Mouse (Mus musculus) liver, postnatal 0 days (tissue): ENCODE measurements around the gene Rbm4b. TPM values are rescaled to one million over a fixed set of nuclear protein-coding genes. Genes with fewer than 3 reads are reported as not detected.

Source experiments
- ATAC-seq: fragments of 200-750 bp; cut with Nextera tagmentation; 2 replicates; pipeline ENCODE4 v1.8.0; 2017; ENCODE audit warnings: mild to moderate bottlenecking, moderate library complexity
- DNase-seq: peaks from one replicate; pipeline ENCODE4 v3.0.0-alpha.2; 2016
- H3K27ac ChIP-seq: fragments of 300-500 bp; sonication (generic); 2 replicates; pipeline ENCODE4 v1.5.1; 2014; ENCODE audit warnings: antibody characterized with exemption, moderate library complexity, mild to moderate bottlenecking, low read depth
- H3K27me3 ChIP-seq: fragments of 300-500 bp; sonication (generic); 2 replicates; pipeline ENCODE4 v1.6.1; 2014; ENCODE audit warnings: low read length, control low read depth, mixed read lengths; ENCODE audit not compliant: insufficient read depth
- H3K36me3 ChIP-seq: fragments of 300-500 bp; sonication (generic); replicated peaks from 2 replicates; pipeline ENCODE4 v1.6.1; 2014; ENCODE audit warnings: mild to moderate bottlenecking, control low read depth, low read length, moderate library complexity, mixed read lengths; ENCODE audit not compliant: insufficient read depth
- H3K4me1 ChIP-seq: fragments of 300-500 bp; sonication (generic); 2 replicates; pipeline ENCODE4 v1.6.1; 2014; ENCODE audit warnings: antibody characterized with exemption, mild to moderate bottlenecking, control low read depth; ENCODE audit not compliant: insufficient read depth
- H3K4me2 ChIP-seq: fragments of 300-500 bp; sonication (generic); 2 replicates; pipeline ENCODE4 v1.6.1; 2014; ENCODE audit warnings: low read depth, mild to moderate bottlenecking, low read length, moderate library complexity, mixed read lengths
- H3K4me3 ChIP-seq: fragments of 300-500 bp; sonication (generic); 2 replicates; pipeline ENCODE4 v1.5.1; 2014; ENCODE audit warnings: low read depth, low read length
- H3K9ac ChIP-seq: fragments of 300-500 bp; sonication (generic); replicated peaks from 2 replicates; pipeline ENCODE4 v1.6.1; 2014; ENCODE audit warnings: mild to moderate bottlenecking, moderate library complexity
- H3K9me3 ChIP-seq: fragments of 300-500 bp; sonication (generic); 2 replicates; pipeline ENCODE4 v1.6.1; 2016; ENCODE audit warnings: mild to moderate bottlenecking, control low read depth, low read length, mixed read lengths
- CTCF ChIP-seq: sonication (generic); IDR thresholded peaks from 2 replicates; pipeline ENCODE4 v1.5.1; 2016; ENCODE audit warnings: antibody characterized with exemption, low read depth
- EP300 ChIP-seq: IDR thresholded peaks from 2 replicates; pipeline ENCODE4 v1.6.1; 2016; ENCODE audit warnings: antibody characterized with exemption, low read depth, mild to moderate bottlenecking
- WGBS: fragments of 180-500 bp; shearing (Covaris S2); extraction: QIAGEN DNeasy Blood & Tissue Kit; methylation state at CpG from one replicate; pipeline ENCODE4 v1.1.7; 2014; ENCODE audit not compliant: insufficient replicate concordance; 5-methylcytosine and 5-hydroxymethylcytosine counted together
- polyA plus RNA-seq: library from polyadenylated mRNA; unstranded; fragments of >200 nt; fragmentation: Nextera tagmentation; extraction: Ambion mirVana; gene quantifications from 2 replicates; pipeline ENCODE4 v1.2.1, GENCODE M21; 2015

The Rbm4b gene
- polyA plus RNA-seq, 1 experiment from 2014 or later: 14.1 TPM

- Histone ChIP-seq H3K36me3 (no peaks in the 10 kb centered on the region), H3K4me3 (no peak overlapping the region), H3K9ac (no peak overlapping the region), H3K4me2 (no peak overlapping the region), H3K4me1 (no peaks in the 10 kb centered on the region), H3K27ac (no peak overlapping the region), H3K27me3 (no peaks in the 10 kb centered on the region), H3K9me3 (no peaks in the 10 kb centered on the region)
- no peak for TF ChIP-seq CTCF
- TF ChIP-seq EP300: no peak
- no peak for ATAC-seq
- DNase-seq: no peak
- 82% methylated on average over 10 of the region's 10 CpGs for WGBS
These were observed 14.8 kb upstream of the Rbm4b start for GRCm38 (mm10) chr19:4741482-4741881.

- WGBS: 83% methylated on average over 6 of the region's 6 CpGs
- DNase-seq (no peak), ATAC-seq (no peak)
- H3K9me3 ChIP-seq: no peaks in the 10 kb centered on the region
- H3K9ac ChIP-seq: no peak overlapping the region
- H3K4me2 ChIP-seq: no peak overlapping the region
- no peaks in the 10 kb centered on the region for H3K4me1 ChIP-seq
- no peak overlapping the region for H3K27ac ChIP-seq
- H3K36me3 ChIP-seq: no peaks in the 10 kb centered on the region
- H3K4me3 ChIP-seq: no peak overlapping the region
- no peaks in the 10 kb centered on the region for H3K27me3 ChIP-seq
- TF ChIP-seq CTCF (no peak), EP300 (no peak)
These were observed 14.1 kb upstream of the Rbm4b start for GRCm38 (mm10) chr19:4742229-4742628.

- Histone ChIP-seq H3K9me3 (no peaks in the 10 kb centered on the region), H3K27me3 (no peaks in the 10 kb centered on the region), H3K4me1 (no peaks in the 10 kb centered on the region), H3K27ac (no peak overlapping the region), H3K4me2 (no peak overlapping the region), H3K36me3 (no peaks in the 10 kb centered on the region), H3K4me3 (no peak overlapping the region), H3K9ac (no peak overlapping the region)
- no peak for TF ChIP-seq EP300
- TF ChIP-seq CTCF: peak; percentile 67
- WGBS: 40% methylated on average over 5 of the region's 5 CpGs
- DNase-seq (peak; percentile 35), ATAC-seq (no peak)
These were observed 12.8 kb upstream of the Rbm4b start for GRCm38 (mm10) chr19:4743524-4743923.

GRCm38 (mm10) chr19:4744026-4744425, 12.3 kb upstream of the Rbm4b start:
- Histone ChIP-seq H3K4me1 (no peaks in the 10 kb centered on the region), H3K4me2 (no peak overlapping the region), H3K9me3 (no peaks in the 10 kb centered on the region), H3K4me3 (no peak overlapping the region), H3K9ac (no peak overlapping the region), H3K27ac (no peak overlapping the region), H3K27me3 (no peaks in the 10 kb centered on the region), H3K36me3 (no peaks in the 10 kb centered on the region)
- DNase-seq (no peak), ATAC-seq (no peak)
- TF ChIP-seq CTCF (no peak), EP300 (no peak)
- 75% methylated on average over 14 of the region's 14 CpGs for WGBS

GRCm38 (mm10) chr19:4745057-4745456, 11.2 kb upstream of the Rbm4b start:
- H3K9ac ChIP-seq: no peak overlapping the region
- no peaks in the 10 kb centered on the region for H3K36me3 ChIP-seq
- no peaks in the 10 kb centered on the region for H3K9me3 ChIP-seq
- TF ChIP-seq EP300 (no peak), CTCF (no peak)
- no peak overlapping the region for H3K27ac ChIP-seq
- no peak for ATAC-seq
- no peak overlapping the region for H3K4me2 ChIP-seq
- peak; percentile 49 for DNase-seq
- no peaks in the 10 kb centered on the region for H3K27me3 ChIP-seq
- 65% methylated on average over 9 of the region's 9 CpGs for WGBS
- H3K4me3 ChIP-seq: no peak overlapping the region
- H3K4me1 ChIP-seq: no peaks in the 10 kb centered on the region

- TF ChIP-seq CTCF (no peak), EP300 (no peak)
- Histone ChIP-seq H3K9ac (no peak overlapping the region), H3K27me3 (no peaks in the 10 kb centered on the region), H3K4me2 (no peak overlapping the region), H3K4me1 (no peaks in the 10 kb centered on the region), H3K36me3 (no peaks in the 10 kb centered on the region), H3K27ac (no peak overlapping the region), H3K9me3 (no peaks in the 10 kb centered on the region), H3K4me3 (no peak overlapping the region)
- DNase-seq (no peak), ATAC-seq (no peak)
- WGBS: 84% methylated on average over 10 of the region's 10 CpGs
These were observed 10.6 kb upstream of the Rbm4b start for GRCm38 (mm10) chr19:4745681-4746080.

GRCm38 (mm10) chr19:4746611-4747010, 9.7 kb upstream of the Rbm4b start:
- H3K4me3 ChIP-seq: no peak overlapping the region
- H3K36me3 ChIP-seq: no peaks in the 10 kb centered on the region
- H3K9me3 ChIP-seq: no peaks in the 10 kb centered on the region
- H3K4me1 ChIP-seq: no peaks in the 10 kb centered on the region
- H3K27me3 ChIP-seq: no peaks in the 10 kb centered on the region
- ATAC-seq (no peak), DNase-seq (no peak)
- TF ChIP-seq CTCF: no peak
- TF ChIP-seq EP300: no peak
- H3K27ac ChIP-seq: no peak overlapping the region
- H3K9ac ChIP-seq: no peak overlapping the region
- WGBS: 77% methylated on average over 14 of the region's 14 CpGs
- H3K4me2 ChIP-seq: no peak overlapping the region
